Mouse (Mus musculus) heart, postnatal 0 days (tissue): Measurements from ENCODE around the gene Pcsk7.

ENCODE experiments used
- CTCF ChIP-seq: IDR thresholded peaks from 2 replicates; pipeline ENCODE4 v1.5.1; 2016; ENCODE audit warnings: antibody characterized with exemption, control low read depth, low read depth
- EP300 ChIP-seq: IDR thresholded peaks from 2 replicates; pipeline ENCODE4 v1.6.1; 2016; ENCODE audit warnings: antibody characterized with exemption, low read depth

DNA sequence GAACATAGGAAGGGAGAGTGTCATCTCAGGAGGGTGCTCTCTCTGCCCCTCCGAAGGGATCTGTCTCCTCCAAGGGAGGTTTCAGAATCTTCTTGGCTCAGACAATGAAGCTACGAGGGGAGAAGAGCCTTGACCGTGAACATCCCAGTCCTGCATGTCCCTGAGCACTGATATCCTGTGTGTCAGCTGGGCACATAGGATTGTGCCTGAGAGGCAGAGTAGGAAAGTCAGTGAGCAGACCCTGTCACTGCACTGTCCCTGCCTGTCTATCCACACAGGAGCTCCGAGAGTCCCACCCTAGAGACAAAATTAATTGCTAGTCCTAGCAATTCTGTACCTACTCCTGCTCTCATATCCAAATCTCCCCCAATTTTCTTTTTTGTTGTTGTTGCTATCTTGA lies 45.8 kb downstream of the Pcsk7 start:
- TF ChIP-seq CTCF (no peak), EP300 (no peak)
